Mouse (Mus musculus) heart, embryonic 14.5 days (tissue): Measurements from ENCODE around the gene Rarres1. TPM values are rescaled to one million over a fixed set of nuclear protein-coding genes. Genes with fewer than 3 reads are reported as not detected.

Source experiments
- ATAC-seq: fragments of 200-750 bp; cut with Nextera tagmentation; 2 replicates; pipeline ENCODE4 v1.8.0; 2017; ENCODE audit warnings: low read depth, moderate TSS enrichment; ENCODE audit not compliant: insufficient number of reproducible peaks, insufficient read depth, low FRiP score
- H3K27ac ChIP-seq, 2 experiments: fragments of 200-500 bp in 1 of 2; fragments of 300-500 bp in 1 of 2; sonication (generic) in 1 of 2; replicated peaks in 1 of 2; 2 replicates each; pipeline ENCODE4 v1.5.1; 2012 to 2014; ENCODE audit warnings: low read depth in 2 of 2, low read length in 2 of 2, control low read depth in 1 of 2, mild to moderate bottlenecking in 1 of 2, mixed read lengths in 1 of 2; ENCODE audit not compliant: control insufficient read depth in 1 of 2, insufficient read depth in 1 of 2
- H3K27me3 ChIP-seq: fragments of 300-500 bp; sonication (generic); 2 replicates; pipeline ENCODE4 v1.6.1; 2014; ENCODE audit warnings: mild to moderate bottlenecking, low read length, control low read depth; ENCODE audit not compliant: control insufficient read depth, insufficient read depth
- H3K36me3 ChIP-seq: fragments of 300-500 bp; sonication (generic); 2 replicates; pipeline ENCODE4 v1.6.1; 2014; ENCODE audit warnings: mild to moderate bottlenecking, control low read depth, low read length, mixed read lengths; ENCODE audit not compliant: control insufficient read depth, insufficient read depth
- H3K4me1 ChIP-seq, 2 experiments: fragments of 200-500 bp in 1 of 2; fragments of 300-500 bp in 1 of 2; sonication (generic) in 1 of 2; 2 replicates each; pipeline ENCODE4 v1.6.1; 2012 to 2014; ENCODE audit warnings: low read length in 2 of 2, control low read depth in 1 of 2, mixed read lengths in 1 of 2; ENCODE audit not compliant: control insufficient read depth in 2 of 2, insufficient read depth in 2 of 2
- H3K4me2 ChIP-seq: fragments of 300-500 bp; sonication (generic); 2 replicates; pipeline ENCODE4 v1.6.1; 2014; ENCODE audit warnings: mild to moderate bottlenecking, low read length
- H3K4me3 ChIP-seq, 2 experiments: fragments of 200-500 bp in 1 of 2; fragments of 300-500 bp in 1 of 2; sonication (generic) in 1 of 2; 2 replicates each; pipeline ENCODE4 v1.5.1; 2012 to 2014; ENCODE audit warnings: low read length in 2 of 2, mild to moderate bottlenecking in 2 of 2, control low read depth in 1 of 2, low read depth in 1 of 2, moderate library complexity in 1 of 2; ENCODE audit not compliant: control insufficient read depth in 1 of 2, insufficient read depth in 1 of 2
- H3K9ac ChIP-seq: fragments of 300-500 bp; sonication (generic); 2 replicates; pipeline ENCODE4 v1.6.1; 2014; ENCODE audit warnings: mild to moderate bottlenecking, low read length
- H3K9me3 ChIP-seq: fragments of 300-500 bp; sonication (generic); 2 replicates; pipeline ENCODE4 v1.6.1; 2016; ENCODE audit warnings: low read length, control low read depth; ENCODE audit not compliant: control insufficient read depth
- WGBS: fragments of 180-500 bp; shearing (Covaris S2); extraction: QIAGEN DNeasy Blood & Tissue Kit; methylation state at CpG from one replicate; pipeline ENCODE4 v1.1.7; 2014; 5-methylcytosine and 5-hydroxymethylcytosine counted together
- polyA plus RNA-seq: library from polyadenylated mRNA; unstranded; fragments of >200 nt; fragmentation: Nextera tagmentation; extraction: Ambion mirVana; gene quantifications from 2 replicates; pipeline ENCODE4 v1.2.1, GENCODE M21; 2014

Rarres1 gene
- polyA plus RNA-seq, 1 experiment from 2014 or later: 1.5 TPM

DNA sequence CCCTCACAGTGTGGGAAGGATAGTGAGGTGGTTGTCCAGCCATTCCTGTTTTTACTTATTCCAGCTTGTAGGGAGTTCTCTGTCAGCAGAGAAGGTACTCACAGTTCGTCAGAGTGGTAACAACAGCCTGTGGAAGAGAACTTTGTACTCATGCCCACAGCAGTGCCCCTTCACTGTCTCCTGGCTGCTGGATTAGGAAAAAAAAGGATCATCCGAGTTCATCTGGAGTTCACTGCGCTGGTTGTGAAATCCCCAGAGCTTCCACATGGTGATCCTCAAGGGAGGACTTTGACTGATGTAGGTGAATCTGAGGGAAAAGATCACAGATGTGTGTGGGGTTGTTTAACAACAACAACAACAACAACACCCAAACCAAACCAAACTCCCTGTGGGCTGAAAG lies 35.9 kb upstream of the Rarres1 start:
- H3K9ac ChIP-seq: no peak overlapping the region
- no peaks in the 10 kb centered on the region for H3K4me1 ChIP-seq
- ATAC-seq: no peak
- 59% methylated on average over 3 of the region's 3 CpGs for WGBS
- no peak overlapping the region for H3K4me3 ChIP-seq
- H3K4me2 ChIP-seq: no peak overlapping the region
- H3K27ac ChIP-seq: no peak overlapping the region
- no peaks in the 10 kb centered on the region for H3K27me3 ChIP-seq
- no peaks in the 10 kb centered on the region for H3K36me3 ChIP-seq
- H3K9me3 ChIP-seq: no peaks in the 10 kb centered on the region

DNA sequence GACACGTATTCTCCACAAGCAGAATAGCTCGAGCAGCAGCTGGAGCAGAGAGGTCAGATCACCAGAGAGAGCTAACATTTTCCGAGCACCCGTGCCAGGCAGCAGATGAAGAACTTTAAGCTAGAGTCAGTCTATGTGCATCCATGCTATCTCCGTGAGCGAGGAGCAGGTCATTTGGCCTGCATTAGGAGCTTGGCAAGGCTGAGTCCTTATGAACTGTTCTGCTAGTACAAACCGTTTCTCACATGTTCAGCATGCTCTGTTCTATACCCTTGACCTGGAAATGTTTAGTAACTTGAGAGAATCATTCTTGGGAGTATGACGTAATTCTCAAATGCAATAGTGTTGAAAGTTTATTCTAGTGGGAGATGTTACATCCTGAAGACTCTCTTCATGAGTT lies 28.3 kb upstream of the Rarres1 start:
- Histone ChIP-seq H3K4me3 (no peak overlapping the region), H3K9ac (no peak overlapping the region), H3K4me1 (no peaks in the 10 kb centered on the region), H3K36me3 (no peaks in the 10 kb centered on the region), H3K9me3 (no peaks in the 10 kb centered on the region), H3K27ac (no peak overlapping the region), H3K27me3 (no peaks in the 10 kb centered on the region), H3K4me2 (no peak overlapping the region)
- 78% methylated on average over 8 of the region's 8 CpGs for WGBS
- ATAC-seq: no peak

DNA sequence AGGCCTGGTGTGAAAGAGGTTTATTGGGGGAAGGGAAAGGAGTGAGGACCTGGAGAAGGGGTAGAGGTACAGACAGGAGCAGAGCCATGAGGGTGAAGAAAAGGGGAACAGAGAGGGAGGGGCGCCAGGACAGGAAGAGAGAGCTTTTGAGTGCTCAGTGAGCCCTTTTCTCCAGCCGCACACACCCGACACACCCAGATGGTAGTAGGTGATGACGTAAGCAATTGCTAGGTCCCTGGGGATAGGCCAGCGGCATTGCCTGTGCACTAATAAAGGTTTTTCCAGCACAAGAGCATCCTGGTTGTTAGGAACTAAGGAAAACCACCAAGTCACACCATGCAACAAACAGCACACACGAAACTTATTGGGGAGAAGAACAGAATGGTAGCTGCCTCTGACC lies 9.4 kb upstream of the Rarres1 start:
- Histone ChIP-seq H3K27ac (no peak overlapping the region), H3K4me3 (no peak overlapping the region), H3K4me1 (peaks cover 4 to 6% of the 10 kb centered on the region in 2 experiments; a peak in 3 of 4 replicates), H3K4me2 (no peak overlapping the region), H3K27me3 (no peaks in the 10 kb centered on the region), H3K36me3 (no peaks in the 10 kb centered on the region), H3K9me3 (no peaks in the 10 kb centered on the region), H3K9ac (no peak overlapping the region)
- 68% methylated on average over 6 of the region's 6 CpGs for WGBS
- ATAC-seq: no peak

GRCm38 (mm10) chr3:67522709-67523108 lies 7.4 kb upstream of the Rarres1 start:
- no peaks in the 10 kb centered on the region for H3K36me3 ChIP-seq
- H3K27ac ChIP-seq: no peak overlapping the region
- H3K4me2 ChIP-seq: no peak overlapping the region
- peaks cover 4 to 6% of the 10 kb centered on the region in 2 experiments; a peak in 3 of 4 replicates for H3K4me1 ChIP-seq
- H3K9ac ChIP-seq: no peak overlapping the region
- no peak for ATAC-seq
- H3K27me3 ChIP-seq: no peaks in the 10 kb centered on the region
- no peaks in the 10 kb centered on the region for H3K9me3 ChIP-seq
- WGBS: 78% methylated on average over 8 of the region's 8 CpGs
- H3K4me3 ChIP-seq: no peak overlapping the region

DNA sequence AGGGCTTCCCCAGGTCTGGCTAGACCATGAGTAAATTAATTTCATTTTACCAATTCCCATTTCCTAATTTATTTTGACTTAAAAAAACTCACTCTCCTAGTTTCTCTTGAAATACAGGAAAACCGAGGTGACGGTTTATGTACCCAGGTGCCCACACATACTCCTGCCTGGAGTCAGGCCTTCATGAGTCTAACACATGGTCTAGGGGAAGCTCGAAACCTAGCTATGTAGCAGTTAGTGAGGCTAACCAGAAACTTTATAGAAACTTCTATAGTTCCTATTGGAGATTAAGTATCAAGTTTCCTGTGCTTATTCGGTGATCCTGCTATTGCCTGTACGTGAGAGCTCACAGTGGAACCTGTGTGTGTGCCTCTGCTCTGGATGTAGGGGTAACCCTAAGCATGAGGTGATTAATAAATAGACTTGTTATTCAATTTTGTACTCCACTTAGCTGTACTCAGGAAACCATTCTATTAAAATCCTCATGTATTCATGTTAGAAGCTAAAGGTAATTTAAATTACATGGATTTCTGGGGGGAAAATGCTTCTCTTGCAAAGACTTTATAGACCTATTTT lies 5.3 kb upstream of the Rarres1 start:
- no peak for ATAC-seq
- Histone ChIP-seq H3K27me3 (peaks cover 4% of the 10 kb centered on the region; the same call in 1 of the 2 replicates), H3K27ac (no peak overlapping the region), H3K36me3 (no peaks in the 10 kb centered on the region), H3K4me1 (peaks cover 4 to 6% of the 10 kb centered on the region in 2 experiments), H3K4me3 (no peak overlapping the region), H3K4me2 (no peak overlapping the region), H3K9me3 (no peaks in the 10 kb centered on the region), H3K9ac (no peak overlapping the region)
- 90% methylated on average over 5 of the region's 5 CpGs for WGBS

DNA sequence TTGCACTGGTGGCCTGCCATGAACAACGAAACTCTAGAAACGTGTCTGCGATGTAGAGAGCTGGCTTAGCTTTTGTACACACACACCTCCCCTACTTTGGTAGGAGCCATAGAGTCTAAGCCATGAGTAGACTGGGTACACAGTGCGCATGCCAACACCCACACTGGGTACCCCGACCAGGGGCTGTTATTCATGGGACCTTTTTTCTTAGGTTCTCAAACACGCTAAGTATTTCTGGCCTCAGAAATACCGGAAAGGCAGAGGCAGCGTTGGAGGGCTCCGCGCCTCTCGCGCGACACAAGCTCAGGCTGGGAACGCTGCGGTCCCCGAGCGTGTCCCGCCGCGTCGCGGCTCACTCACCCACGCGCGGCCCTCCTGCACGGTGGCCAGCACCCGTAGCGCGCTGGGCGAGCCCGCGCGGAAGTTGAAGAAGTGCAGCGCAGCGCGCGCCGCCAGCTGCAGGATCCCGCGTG lies 486 bp downstream of the Rarres1 start:
- Histone ChIP-seq H3K4me2 (peak overlapping the region; percentile 100), H3K4me1 (no peaks in the 10 kb centered on the region; a peak in 1 of 4 replicates), H3K27ac (no peak overlapping the region), H3K4me3 (peak overlapping the region; percentile 52 to 68), H3K27me3 (peaks cover 8% of the 10 kb centered on the region), H3K9ac (peak overlapping the region; percentile 72), H3K36me3 (no peaks in the 10 kb centered on the region), H3K9me3 (no peaks in the 10 kb centered on the region)
- WGBS: 3% methylated on average over 40 of the region's 40 CpGs
- ATAC-seq: peak; percentile 23; the same call in 1 of the 2 replicates

DNA sequence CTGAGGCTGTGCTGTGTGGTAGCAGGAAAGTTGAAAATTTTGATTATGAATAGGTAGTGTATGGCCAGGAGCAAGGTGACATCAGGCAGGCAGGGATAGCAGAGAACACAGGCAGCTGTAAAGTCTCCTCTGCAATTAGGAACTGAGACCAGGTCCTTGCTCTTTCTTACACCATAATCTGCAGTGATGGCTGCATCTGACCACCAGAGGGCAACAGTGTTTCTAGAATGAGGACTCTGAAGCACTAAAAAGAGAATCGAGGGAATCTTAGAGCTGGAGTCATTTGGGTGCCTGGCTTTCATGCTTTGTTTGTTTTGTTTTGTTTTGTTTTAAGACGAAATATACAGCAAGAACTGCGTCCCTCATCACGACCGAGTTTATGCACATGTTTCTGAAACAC lies 2.5 kb downstream of the Rarres1 start:
- H3K36me3 ChIP-seq: no peaks in the 10 kb centered on the region
- H3K9ac ChIP-seq: no peak overlapping the region
- 2% methylated on average over 5 of the region's 5 CpGs for WGBS
- ATAC-seq: no peak
- H3K27ac ChIP-seq: no peak overlapping the region
- H3K27me3 ChIP-seq: peaks cover 8% of the 10 kb centered on the region
- H3K4me1 ChIP-seq: no peaks in the 10 kb centered on the region; a peak in 1 of 4 replicates
- no peak overlapping the region for H3K4me2 ChIP-seq
- no peak overlapping the region for H3K4me3 ChIP-seq
- no peaks in the 10 kb centered on the region for H3K9me3 ChIP-seq
